Mouse (Mus musculus): Measurements from ENCODE around the gene Scp2d1.
"Not testable (repeated sequence)": the region's sequence is repeated elsewhere in the genome, so short reads cannot be mapped to it uniquely, and the experiment has no call there.

Scp2d1 gene

GRCm38 (mm10) chr2:144823356-144823755 is at the start of gene Scp2d1:
TSS of gene Scp2d1 (plus strand) at chr2:144823656.
- DNase-seq (ENCODE audit: low read depth, low spot score) = not testable (repeated sequence)

DNA sequence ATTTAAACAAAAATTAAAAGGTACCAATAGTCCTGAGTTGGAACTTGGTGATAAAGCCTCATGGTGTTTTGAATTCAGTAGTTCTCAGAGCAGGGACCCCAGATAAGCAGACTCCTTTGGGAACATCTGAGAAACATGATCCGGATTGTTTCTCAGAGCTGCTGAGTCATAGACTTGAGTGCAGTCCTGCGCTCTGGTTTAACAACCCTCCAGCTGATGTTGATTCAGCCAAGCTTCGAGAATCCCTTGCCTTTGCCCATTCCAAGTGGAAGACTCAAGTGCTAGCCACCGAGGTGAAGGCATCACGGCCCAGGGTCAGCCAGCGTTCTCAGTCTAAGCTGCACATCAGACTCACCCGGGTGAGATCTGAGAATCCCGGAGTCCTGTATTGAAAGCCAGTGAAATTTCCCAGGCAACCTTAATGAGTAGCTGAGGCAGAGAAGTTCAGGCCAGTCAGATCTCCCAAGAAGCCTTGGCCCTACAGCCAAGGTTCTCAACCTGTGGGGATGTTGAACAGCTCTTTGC is 48.8 kb upstream of the Scp2d1 start:
- DNase-seq (ENCODE audit: low read depth, low spot score) = no peak

- no peak for DNase-seq (ENCODE audit: low read depth, low spot score)
Measured at GRCm38 (mm10) chr2:144775626-144776025, 47.8 kb upstream of the Scp2d1 start.

GRCm38 (mm10) chr2:144779263-144779662 is 44.2 kb upstream of the Scp2d1 start:
- DNase-seq (ENCODE audit: low read depth, low spot score) = no peak

DNA sequence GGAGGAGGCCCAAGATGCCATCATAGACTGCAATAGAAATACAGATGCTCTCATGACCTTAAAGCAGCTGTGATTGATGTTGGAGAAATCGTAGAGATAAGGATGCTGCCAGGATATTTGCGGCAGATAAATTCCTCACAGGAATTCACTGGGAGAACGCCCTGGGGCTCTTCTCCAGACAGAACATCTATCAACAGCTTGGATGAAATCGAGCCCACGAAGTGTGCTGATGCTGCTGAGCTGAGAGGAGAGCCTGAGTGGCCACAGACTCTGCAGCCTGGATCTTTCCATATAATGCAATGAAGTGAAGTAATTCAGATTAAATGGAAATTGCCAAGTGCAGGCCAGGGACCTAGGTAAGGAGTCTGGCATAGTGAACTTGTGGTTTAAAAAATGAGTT is 42.7 kb upstream of the Scp2d1 start:
- DNase-seq (ENCODE audit: low read depth, low spot score) = no peak

DNA sequence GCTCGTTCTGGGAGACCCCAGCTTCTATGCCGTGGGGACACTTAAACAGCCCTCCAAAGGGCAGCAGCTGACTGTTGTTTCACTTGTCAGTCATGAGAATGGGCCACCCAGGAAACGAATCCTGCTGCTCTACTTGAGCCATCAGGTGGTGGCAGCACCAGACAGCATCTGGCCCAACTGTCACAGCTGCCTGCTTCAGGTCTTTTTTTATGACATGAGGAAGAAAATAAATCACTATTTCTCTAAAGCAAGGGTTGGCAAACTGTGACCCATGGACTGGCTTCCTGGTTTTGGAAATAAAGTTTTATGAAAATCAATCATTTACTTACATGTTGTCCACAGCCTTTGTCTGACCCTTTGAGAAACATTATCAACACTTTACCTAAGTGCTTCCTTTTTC is 41.6 kb upstream of the Scp2d1 start:
- no peak for DNase-seq (ENCODE audit: low read depth, low spot score)

DNA sequence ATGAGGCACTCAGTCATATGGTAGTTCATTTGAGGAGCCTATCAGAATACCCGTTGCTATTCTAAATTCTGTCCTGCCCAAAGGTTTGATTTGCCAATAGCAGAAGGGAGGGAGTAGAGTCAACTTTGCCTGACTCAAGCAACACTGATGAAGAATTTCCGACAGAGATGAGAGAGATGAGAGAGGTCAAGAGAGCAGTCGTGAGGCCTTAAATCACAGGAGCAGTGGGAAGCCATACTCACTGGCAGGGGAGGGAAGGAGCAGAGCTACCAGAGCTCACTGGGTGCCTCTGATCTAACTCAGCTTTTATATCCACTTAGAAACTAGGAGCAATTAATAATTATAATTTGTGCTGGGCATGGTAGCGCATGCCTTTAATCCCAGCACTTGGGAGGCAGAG is 41.0 kb upstream of the Scp2d1 start:
- no peak for DNase-seq (ENCODE audit: low read depth, low spot score)

GRCm38 (mm10) chr2:144783190-144783589 is 40.3 kb upstream of the Scp2d1 start:
- DNase-seq (ENCODE audit: low read depth, low spot score) = no peak

DNA sequence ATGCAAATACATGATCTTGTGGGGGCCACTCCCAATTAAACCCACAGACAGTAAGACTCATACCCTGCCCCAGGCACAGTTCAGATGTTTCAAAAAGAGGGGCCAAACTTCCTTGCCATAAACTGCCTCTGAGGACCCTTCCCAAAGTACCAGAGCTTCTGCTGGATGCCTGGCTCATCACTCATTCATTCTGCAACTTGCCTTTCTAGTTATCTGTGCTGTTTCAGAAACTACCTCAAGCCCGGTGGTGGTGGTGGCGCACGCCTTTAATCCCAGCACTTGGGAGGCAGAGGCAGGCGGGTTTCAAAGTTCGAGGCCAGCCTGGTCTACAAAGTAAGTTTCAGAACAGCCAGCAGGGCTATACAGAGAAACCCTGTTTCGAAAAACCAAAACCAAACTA is 39.6 kb upstream of the Scp2d1 start:
- DNase-seq (ENCODE audit: low read depth, low spot score) = no peak

DNA sequence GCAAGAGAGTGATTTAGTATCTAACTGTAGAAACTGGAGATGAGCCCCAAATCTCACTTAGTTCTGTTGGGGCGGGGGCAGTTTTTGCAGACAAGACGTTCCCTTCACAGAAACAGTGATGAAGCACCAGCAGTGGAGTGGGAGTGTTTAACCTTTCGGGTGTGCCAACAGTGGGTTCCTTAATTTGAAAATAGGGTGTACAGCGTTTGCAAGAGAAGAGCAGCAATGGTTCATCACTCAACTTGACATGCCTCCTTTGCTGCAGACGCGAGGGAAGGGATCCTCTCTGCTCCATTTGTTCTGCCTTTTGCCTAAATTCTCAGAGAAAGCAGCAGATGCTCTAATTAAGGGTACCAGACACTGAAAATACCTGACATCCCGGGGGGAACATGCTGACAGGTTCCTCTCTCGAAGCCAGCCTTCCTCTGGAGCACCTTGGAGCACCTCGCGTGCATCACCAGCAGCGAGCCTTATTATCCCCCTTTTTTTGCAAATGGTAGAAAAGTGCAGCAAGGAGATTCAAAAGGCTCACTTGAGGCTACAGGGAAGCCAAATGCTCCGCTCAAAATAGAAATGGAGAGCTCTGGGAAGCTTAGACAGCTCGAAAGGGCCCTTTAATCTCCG is 31.7 kb upstream of the Scp2d1 start:
- DNase-seq (ENCODE audit: low read depth, low spot score) = no peak

GRCm38 (mm10) chr2:144797515-144797914 is 25.9 kb upstream of the Scp2d1 start:
- DNase-seq (ENCODE audit: low read depth, low spot score) = no peak

GRCm38 (mm10) chr2:144807766-144808754 is 15.4 kb upstream of the Scp2d1 start:
- no peak for DNase-seq (ENCODE audit: low read depth, low spot score)

DNA sequence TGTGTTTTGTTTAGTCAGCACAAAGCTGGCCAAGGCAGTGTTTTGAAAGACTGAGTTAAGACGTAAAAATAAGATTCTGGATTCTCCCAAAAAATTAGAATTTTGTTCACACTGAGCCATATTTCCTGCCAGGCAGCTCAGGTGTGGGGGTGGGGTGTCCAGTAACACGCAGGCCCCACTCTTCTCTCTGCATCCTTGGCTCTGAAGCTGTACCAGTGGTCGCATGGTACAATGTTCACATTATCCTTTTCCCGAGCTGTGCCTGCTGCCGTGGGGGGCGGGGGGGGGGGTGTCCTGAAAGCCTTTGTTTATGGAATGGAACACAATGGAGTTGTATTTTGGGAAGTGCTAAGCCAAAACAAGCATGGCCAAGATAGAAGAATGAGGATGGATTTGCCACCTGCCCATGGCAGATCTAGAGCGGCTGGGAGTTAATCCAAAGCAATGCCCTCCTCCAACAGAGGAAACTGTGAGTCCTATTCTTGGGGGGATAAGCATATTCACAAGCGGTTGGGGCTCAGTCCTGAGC is 5.1 kb downstream of the Scp2d1 start:
- DNase-seq (ENCODE audit: low read depth, low spot score) = no peak

DNA sequence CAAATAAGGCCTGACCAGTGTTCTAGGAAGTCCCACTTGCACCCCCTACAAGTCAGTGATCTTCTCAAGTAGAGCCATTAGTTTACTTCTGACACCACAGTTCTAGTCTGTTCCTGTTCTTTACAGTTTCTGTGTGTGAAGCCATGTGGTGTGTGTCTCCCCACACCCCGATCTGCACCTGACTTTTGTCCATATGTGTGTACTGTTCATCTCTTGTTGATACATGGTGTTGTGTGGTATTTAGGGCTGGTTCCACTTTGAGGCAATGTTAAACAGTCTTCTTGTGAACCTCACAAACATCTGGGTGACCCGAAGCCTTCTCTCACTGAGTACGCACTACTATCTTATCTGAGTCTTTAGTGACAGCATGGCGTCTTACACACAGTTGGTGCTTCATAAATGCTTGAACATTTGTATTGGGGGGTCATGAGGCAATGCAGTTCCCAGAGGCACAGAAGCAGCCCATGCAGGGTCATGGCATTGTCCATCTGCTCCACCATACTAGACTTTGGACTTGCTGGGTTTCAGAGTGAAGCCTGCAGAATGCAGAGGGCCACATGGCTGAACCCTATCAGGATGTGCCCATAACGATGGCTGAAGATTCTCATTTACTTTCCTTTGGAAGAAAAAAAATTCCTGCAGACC is 13.3 kb downstream of the Scp2d1 start:
- DNase-seq (ENCODE audit: low read depth, low spot score) = no peak

GRCm38 (mm10) chr2:144837312-144837679 is 13.8 kb downstream of the Scp2d1 start:
- DNase-seq (ENCODE audit: low read depth, low spot score) = no peak

DNA sequence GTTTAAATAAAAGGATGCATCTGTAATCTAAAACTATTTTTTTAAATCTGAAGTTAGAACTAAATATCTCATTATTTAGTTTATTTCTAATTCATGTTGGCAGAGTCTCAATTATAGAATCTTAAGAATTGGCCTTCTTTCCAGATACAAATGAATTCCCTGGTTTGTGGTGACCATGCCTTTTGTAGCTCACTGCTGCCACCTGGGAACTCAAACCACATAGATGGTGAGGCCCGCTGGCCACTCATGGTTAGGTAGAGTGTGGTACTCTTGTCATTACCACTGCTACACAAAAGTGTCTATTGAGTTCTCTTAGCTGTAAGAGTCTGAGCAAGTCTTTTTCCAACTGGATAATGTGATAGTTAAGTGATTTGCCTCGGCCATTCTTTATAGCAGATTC is 45.4 kb downstream of the Scp2d1 start:
- no peak for DNase-seq (ENCODE audit: low read depth, low spot score)

Measured in WW6 (cell line).